Mouse (Mus musculus): ENCODE data around the gene Tmtc4.

GRCm38 (mm10) chr14:122876723-122877122, 107.1 kb downstream of the Tmtc4 start:
- TF ChIP-seq CTCF (IDR thresholded peaks at IDR 0.05; ENCODE audit: control insufficient read depth, insufficient read depth, insufficient read length) (no peak), MYOD1 (IDR thresholded peaks at IDR 0.05; ENCODE audit: control insufficient read depth, insufficient read length, low read depth) (no peak)

Measured in C2C12 (cell line).